Mouse (Mus musculus) liver, adult 2 months (tissue): ENCODE measurements around the gene Exosc8. TPM values are rescaled to one million over a fixed set of nuclear protein-coding genes. Genes with fewer than 3 reads are reported as not detected.

Experiments
- DNase-seq: peaks from one replicate; pipeline ENCODE4 v3.0.0-alpha.2; 2011; ENCODE audit warnings: low read depth, low spot score; ENCODE audit errors: extremely low read depth
- H3K27ac ChIP-seq: fragments of 200-500 bp; replicated peaks from 2 replicates; pipeline ENCODE4 v1.5.1; 2012; ENCODE audit warnings: low read depth, mild to moderate bottlenecking, control low read depth, inconsistent platforms, low read length; ENCODE audit not compliant: insufficient read depth
- H3K27me3 ChIP-seq: fragments of 200-500 bp; 2 replicates; pipeline ENCODE4 v1.6.1; 2012; ENCODE audit warnings: mild to moderate bottlenecking, moderate library complexity, low read length, inconsistent platforms; ENCODE audit not compliant: control insufficient read depth, insufficient read depth
- H3K36me3 ChIP-seq: fragments of 200-500 bp; 2 replicates; pipeline ENCODE4 v1.6.1; 2012; ENCODE audit warnings: low read length, inconsistent platforms; ENCODE audit not compliant: control insufficient read depth, insufficient read depth
- H3K4me1 ChIP-seq: fragments of 200-500 bp; 2 replicates; pipeline ENCODE4 v1.6.1; 2011; ENCODE audit warnings: low read length; ENCODE audit not compliant: control insufficient read depth, insufficient read depth
- H3K4me3 ChIP-seq: fragments of 200-500 bp; 2 replicates; pipeline ENCODE4 v1.5.1; 2011; ENCODE audit warnings: low read depth, mild to moderate bottlenecking, control low read depth, low read length, moderate library complexity; ENCODE audit not compliant: insufficient read depth
- H3K79me2 ChIP-seq: fragments of 200-500 bp; 2 replicates; pipeline ENCODE4 v1.6.1; 2012; ENCODE audit warnings: inconsistent platforms, mild to moderate bottlenecking, low read length, moderate library complexity; ENCODE audit not compliant: control insufficient read depth, insufficient read depth
- H3K9ac ChIP-seq: fragments of 200-500 bp; 2 replicates; pipeline ENCODE4 v1.6.1; 2012; ENCODE audit warnings: low read depth, mild to moderate bottlenecking, control low read depth, inconsistent platforms, low read length
- CTCF ChIP-seq: fragments of 200-500 bp; IDR thresholded peaks from 2 replicates; pipeline ENCODE4 v1.5.1; 2011; ENCODE audit warnings: low read depth, low read length, control low read depth
- POLR2A ChIP-seq: fragments of 200-500 bp; IDR thresholded peaks from 2 replicates; pipeline ENCODE4 v1.6.1; 2011; ENCODE audit warnings: low read length, control low read depth; ENCODE audit not compliant: insufficient read depth; ENCODE audit errors: extremely low read depth
- WGBS: fragments of 180-500 bp; shearing (Covaris S2); methylation state at CpG from one replicate; pipeline ENCODE4 v1.1.7; 2018; 5-methylcytosine and 5-hydroxymethylcytosine counted together
- polyA plus RNA-seq: library from polyadenylated mRNA; depleted of rRNA; stranded (reverse); fragments of >200 nt; gene quantifications from 2 replicates; pipeline ENCODE4 v1.2.3, GENCODE M21; 2012; rRNA removed
- total RNA-seq: library from RNA; depleted of rRNA; stranded (reverse); fragments of >200 nt; gene quantifications from 2 replicates; pipeline ENCODE4 v1.2.3, GENCODE M21; 2014; rRNA removed

Exosc8 gene
- total and polyA plus RNA-seq, 2 experiments: 10.1 to 17.4 TPM

DNA sequence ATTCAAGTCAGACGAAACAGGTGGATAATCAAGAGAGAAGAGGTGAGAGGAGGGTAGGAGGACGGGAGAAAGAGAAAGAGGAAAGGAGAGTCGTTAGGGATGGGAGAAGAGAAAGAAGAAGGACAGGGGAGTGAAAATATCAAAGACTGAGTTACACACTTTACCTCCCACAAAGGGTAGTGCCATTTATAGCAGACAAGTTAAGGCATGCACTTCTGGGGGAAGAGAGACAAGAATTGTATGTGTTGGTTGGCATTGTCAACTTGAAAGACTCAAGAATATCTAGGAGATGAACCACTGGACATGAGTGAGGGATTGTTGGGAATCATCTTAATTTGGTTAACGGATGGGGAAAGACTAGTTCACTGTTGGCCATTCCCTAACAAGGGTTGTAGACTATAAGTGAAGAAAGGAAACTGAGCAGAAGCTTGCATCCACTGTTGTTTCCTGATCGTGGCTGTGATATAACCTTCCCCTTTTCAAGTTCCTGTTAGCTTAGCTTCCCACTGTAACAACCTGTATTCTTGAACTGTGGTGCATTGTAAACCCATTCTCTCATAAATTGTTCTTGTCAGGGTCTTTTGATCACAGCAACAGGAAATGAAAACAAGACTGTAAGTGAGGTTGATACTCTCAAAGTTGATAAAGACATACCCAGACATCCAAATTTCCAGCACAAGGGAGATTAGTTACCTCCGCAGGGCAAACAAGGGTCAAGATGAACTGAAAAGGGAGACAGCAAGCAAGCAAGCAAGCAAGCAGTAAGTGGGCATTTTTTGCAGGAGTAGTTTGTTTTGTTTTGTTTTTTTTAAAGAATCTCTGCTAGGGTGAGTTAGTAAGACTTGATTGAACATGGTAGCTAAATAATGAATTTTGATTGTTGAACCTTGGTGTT, 53.6 kb downstream of the Exosc8 start:
- Histone ChIP-seq H3K27me3 (no peaks in the 10 kb centered on the region), H3K79me2 (no peaks in the 10 kb centered on the region), H3K9ac (no peak overlapping the region), H3K4me1 (peaks cover 5% of the 10 kb centered on the region; the same call in 1 of the 2 replicates), H3K36me3 (no peaks in the 10 kb centered on the region), H3K27ac (no peak overlapping the region), H3K4me3 (no peak overlapping the region)
- TF ChIP-seq CTCF: no peak
- no peak for TF ChIP-seq POLR2A
- no peak for DNase-seq
- WGBS: 49% methylated on average over 6 of the region's 6 CpGs

Other genes with a start within 250 kb of the Exosc8 start
- 16.4 and 17.0 TPM in 2 replicates for gene Supt20, start 42.6 kb downstream of the Exosc8 start, total RNA-seq
- gene Supt20, start 42.6 kb downstream of the Exosc8 start, polyA plus RNA-seq: 10.0 and 15.0 TPM in 2 replicates
- gene Gm21958, start 21.0 kb downstream of the Exosc8 start, total RNA-seq: not detected in 2 replicates
- gene Gm21958, start 21.0 kb downstream of the Exosc8 start, polyA plus RNA-seq: not detected in 2 replicates
- gene Alg5, start 146 bp upstream of the Exosc8 start, total RNA-seq: 28.3 and 33.4 TPM in 2 replicates
- gene Alg5, start 146 bp upstream of the Exosc8 start, polyA plus RNA-seq: 14.8 and 17.5 TPM in 2 replicates
- gene Smad9, start 20.2 kb upstream of the Exosc8 start, total RNA-seq: 3.8 and 7.2 TPM in 2 replicates
- 2.1 and 4.6 TPM in 2 replicates for gene Smad9, start 20.2 kb upstream of the Exosc8 start, polyA plus RNA-seq
- 10.6 and 11.4 TPM in 2 replicates for gene Rfxap, start 72.4 kb upstream of the Exosc8 start, total RNA-seq
- 10.8 and 13.1 TPM in 2 replicates for gene Rfxap, start 72.4 kb upstream of the Exosc8 start, polyA plus RNA-seq
- gene Sertm1, start 180.5 kb upstream of the Exosc8 start, total RNA-seq: not detected in 2 replicates
- not detected in 2 replicates for gene Sertm1, start 180.5 kb upstream of the Exosc8 start, polyA plus RNA-seq